Mouse (Mus musculus) forebrain, postnatal 0 days (tissue): ENCODE measurements around the gene Mpv17. TPM values are rescaled to one million over a fixed set of nuclear protein-coding genes. Genes with fewer than 3 reads are reported as not detected.

Experiments used
- ATAC-seq: fragments of 200-750 bp; cut with Nextera tagmentation; 2 replicates; pipeline ENCODE4 v1.8.0; 2017; ENCODE audit warnings: mild to moderate bottlenecking, moderate library complexity
- DNase-seq: peaks from one replicate; pipeline ENCODE4 v3.0.0-alpha.2; 2015
- H3K27ac ChIP-seq: fragments of 300-500 bp; sonication (generic); 2 replicates; pipeline ENCODE4 v1.5.1; 2014; ENCODE audit warnings: low read depth, mild to moderate bottlenecking, antibody characterized with exemption, low read length, moderate library complexity, mixed read lengths
- H3K27me3 ChIP-seq: fragments of 300-500 bp; sonication (generic); 2 replicates; pipeline ENCODE4 v1.6.1; 2014; ENCODE audit warnings: mild to moderate bottlenecking, low read length, mixed read lengths; ENCODE audit not compliant: insufficient read depth
- H3K36me3 ChIP-seq: fragments of 300-500 bp; sonication (generic); 2 replicates; pipeline ENCODE4 v1.6.1; 2014; ENCODE audit warnings: mild to moderate bottlenecking, moderate library complexity; ENCODE audit not compliant: insufficient read depth
- H3K4me1 ChIP-seq: fragments of 300-500 bp; sonication (generic); 2 replicates; pipeline ENCODE4 v1.6.1; 2014; ENCODE audit warnings: antibody characterized with exemption; ENCODE audit not compliant: insufficient read depth
- H3K4me2 ChIP-seq: fragments of 300-500 bp; sonication (generic); 2 replicates; pipeline ENCODE4 v1.6.1; 2014; ENCODE audit warnings: low read depth, mild to moderate bottlenecking, moderate library complexity
- H3K4me3 ChIP-seq: fragments of 300-500 bp; sonication (generic); 2 replicates; pipeline ENCODE4 v1.5.1; 2014; ENCODE audit warnings: low read depth, low read length, mixed read lengths
- H3K9ac ChIP-seq: fragments of 300-500 bp; sonication (generic); 2 replicates; pipeline ENCODE4 v1.6.1; 2014; ENCODE audit warnings: mild to moderate bottlenecking
- H3K9me3 ChIP-seq: fragments of 300-500 bp; sonication (generic); 2 replicates; pipeline ENCODE4 v1.6.1; 2016; ENCODE audit warnings: low read length
- CTCF ChIP-seq: sonication (generic); IDR thresholded peaks from 2 replicates; pipeline ENCODE4 v1.5.1; 2016; ENCODE audit warnings: antibody characterized with exemption, control low read depth, low read depth
- WGBS: fragments of 180-500 bp; shearing (Covaris S2); extraction: QIAGEN DNeasy Blood & Tissue Kit; methylation state at CpG from one replicate; pipeline ENCODE4 v1.1.7; 2014; 5-methylcytosine and 5-hydroxymethylcytosine counted together
- polyA plus RNA-seq: library from polyadenylated mRNA; unstranded; fragments of >200 nt; fragmentation: Nextera tagmentation; extraction: Ambion mirVana; gene quantifications from 2 replicates; pipeline ENCODE4 v1.2.1, GENCODE M21; 2015
- total RNA-seq: library from RNA; depleted of rRNA; stranded (reverse); fragments of >200 nt; gene quantifications from 2 replicates; pipeline ENCODE4 v1.2.3, GENCODE M21; 2014

The Mpv17 gene
- total and polyA plus RNA-seq, 2 experiments from 2014 or later, result 38.7 to 40.0 TPM

- Histone ChIP-seq H3K9ac (0 out of 2 replicates have a peak overlapping the region, but pooled peaks have one; percentile 10), H3K36me3 (peaks cover 5% of the 10 kb centered on the region; the same call in 1 of the 2 replicates), H3K4me3 (peak overlapping the region; percentile 33), H3K4me1 (peaks cover 15% of the 10 kb centered on the region), H3K9me3 (no peaks in the 10 kb centered on the region), H3K4me2 (peak overlapping the region; percentile 63), H3K27me3 (peaks cover 49% of the 10 kb centered on the region), H3K27ac (no peak overlapping the region)
- DNase-seq (no peak), ATAC-seq (no peak)
- TF ChIP-seq CTCF, result no peak
- WGBS, result under 1% methylated on average over 13 of the region's 13 CpGs
Measured at GRCm38 (mm10) chr5:31137658-31138057, 16.4 kb downstream of the Mpv17 start.

GRCm38 (mm10) chr5:31136730-31137424, 17.2 kb downstream of the Mpv17 start:
- H3K4me1 ChIP-seq, result peaks cover 15% of the 10 kb centered on the region
- DNase-seq (no peak), ATAC-seq (peak; percentile 6; the same call in 1 of the 2 replicates)
- H3K9ac ChIP-seq, result no peak overlapping the region
- peaks cover 49% of the 10 kb centered on the region for H3K27me3 ChIP-seq
- peak overlapping the region; percentile 33 for H3K4me3 ChIP-seq
- H3K9me3 ChIP-seq, result no peaks in the 10 kb centered on the region
- no peak; the same call in 1 of the 2 replicates for TF ChIP-seq CTCF
- H3K4me2 ChIP-seq, result peak overlapping the region; percentile 63
- peaks cover 5% of the 10 kb centered on the region; the same call in 1 of the 2 replicates for H3K36me3 ChIP-seq
- WGBS, result 1% methylated on average over 33 of the region's 33 CpGs
- no peak overlapping the region for H3K27ac ChIP-seq

GRCm38 (mm10) chr5:31126050-31126449, 28.0 kb downstream of the Mpv17 start:
- Histone ChIP-seq H3K27me3 (no peaks in the 10 kb centered on the region), H3K36me3 (no peaks in the 10 kb centered on the region), H3K27ac (no peak overlapping the region), H3K9ac (no peak overlapping the region), H3K4me1 (no peaks in the 10 kb centered on the region), H3K4me2 (no peak overlapping the region), H3K9me3 (no peaks in the 10 kb centered on the region), H3K4me3 (no peak overlapping the region)
- TF ChIP-seq CTCF, result no peak
- 38% methylated on average over 5 of the region's 5 CpGs for WGBS
- ATAC-seq (no peak), DNase-seq (no peak)

GRCm38 (mm10) chr5:31123481-31123880, 30.6 kb downstream of the Mpv17 start:
- no peak overlapping the region for H3K4me3 ChIP-seq
- no peaks in the 10 kb centered on the region for H3K36me3 ChIP-seq
- TF ChIP-seq CTCF, result no peak
- ATAC-seq (no peak), DNase-seq (no peak)
- no peaks in the 10 kb centered on the region for H3K9me3 ChIP-seq
- no peak overlapping the region for H3K27ac ChIP-seq
- no peaks in the 10 kb centered on the region for H3K4me1 ChIP-seq
- WGBS, result 41% methylated on average over 2 of the region's 2 CpGs
- no peaks in the 10 kb centered on the region for H3K27me3 ChIP-seq
- no peak overlapping the region for H3K4me2 ChIP-seq
- H3K9ac ChIP-seq, result no peak overlapping the region

GRCm38 (mm10) chr5:31121111-31121510, 32.9 kb downstream of the Mpv17 start:
- Histone ChIP-seq H3K9ac (no peak overlapping the region), H3K9me3 (no peaks in the 10 kb centered on the region), H3K4me1 (no peaks in the 10 kb centered on the region), H3K27ac (no peak overlapping the region), H3K27me3 (no peaks in the 10 kb centered on the region; the same call in 1 of the 2 replicates), H3K4me2 (no peak overlapping the region), H3K36me3 (no peaks in the 10 kb centered on the region), H3K4me3 (no peak overlapping the region)
- DNase-seq, result no peak
- ATAC-seq, result peak; percentile 27; the same call in 1 of the 2 replicates
- TF ChIP-seq CTCF, result no peak
- 82% methylated on average over 8 of the region's 8 CpGs for WGBS

- Histone ChIP-seq H3K9ac (no peak overlapping the region), H3K27me3 (no peaks in the 10 kb centered on the region; the same call in 1 of the 2 replicates), H3K36me3 (no peaks in the 10 kb centered on the region), H3K4me2 (no peak overlapping the region), H3K4me1 (no peaks in the 10 kb centered on the region), H3K9me3 (no peaks in the 10 kb centered on the region), H3K27ac (no peak overlapping the region), H3K4me3 (no peak overlapping the region)
- WGBS, result 36% methylated on average over 10 of the region's 10 CpGs
- no peak for DNase-seq
- TF ChIP-seq CTCF, result no peak
- no peak for ATAC-seq
Measured at GRCm38 (mm10) chr5:31116912-31117311, 37.1 kb downstream of the Mpv17 start.

GRCm38 (mm10) chr5:31116354-31116753, 37.7 kb downstream of the Mpv17 start, which contains the start of gene Trim54:
Trim54 (plus strand) TSS chr5:31116712.
- Histone ChIP-seq H3K9ac (no peak within 1 kb of the TSS), H3K4me3 (no peak within 1 kb of the TSS), H3K27me3 (no peaks in the 10 kb centered on the region; the same call in 1 of the 2 replicates), H3K4me1 (no peaks in the 10 kb centered on the region), H3K4me2 (no peak within 1 kb of the TSS), H3K36me3 (no peaks in the 10 kb centered on the region), H3K9me3 (no peaks in the 10 kb centered on the region), H3K27ac (no peak within 1 kb of the TSS)
- 59% methylated on average over 3 of the region's 3 CpGs for WGBS
- no peak for DNase-seq
- TF ChIP-seq CTCF, result no peak
- no peak for ATAC-seq
